Mouse (Mus musculus): ENCODE measurements around the gene Cbr3. TPM values are rescaled to one million over a fixed set of nuclear protein-coding genes. Genes with fewer than 3 reads are reported as not detected.
"Not testable (repeated sequence)": the region's sequence is repeated elsewhere in the genome, so short reads cannot be mapped to it uniquely, and the experiment has no call there.

Gene Cbr3
- polyA plus RNA-seq, 1 experiment from 2014 or later: 4.4 TPM

- peak overlapping the region; percentile 47 for H3K4me3 ChIP-seq
- WGBS: under 1% methylated on average over 53 of the region's 53 CpGs
- H3K27me3 ChIP-seq: peaks cover 49% of the 10 kb centered on the region
- no peak for ATAC-seq (ENCODE audit: insufficient number of reproducible peaks, insufficient read depth, low FRiP score, low TSS enrichment)
- no peaks in the 10 kb centered on the region for H3K36me3 ChIP-seq
- H3K27ac ChIP-seq: no peak overlapping the region
- peaks cover 11% of the 10 kb centered on the region for H3K4me1 ChIP-seq
- H3K4me2 ChIP-seq (replicated peaks): peak overlapping the region; percentile 86
- no peaks in the 10 kb centered on the region for H3K9me3 ChIP-seq
- peak overlapping the region; percentile 46 for H3K9ac ChIP-seq
Measured at GRCm38 (mm10) chr16:93683508-93684236, 657 bp downstream of the Cbr3 start.

- H3K27me3 ChIP-seq: peaks cover 49% of the 10 kb centered on the region
- no peaks in the 10 kb centered on the region for H3K36me3 ChIP-seq
- 32% methylated on average over 7 of the region's 7 CpGs for WGBS
- no peak overlapping the region for H3K9ac ChIP-seq
- H3K4me1 ChIP-seq: peaks cover 11% of the 10 kb centered on the region
- no peak for ATAC-seq (ENCODE audit: insufficient number of reproducible peaks, insufficient read depth, low FRiP score, low TSS enrichment)
- H3K27ac ChIP-seq: no peak overlapping the region
- 0 out of 2 replicates have a peak overlapping the region, but pooled peaks have one; percentile 9 for H3K4me3 ChIP-seq
- H3K9me3 ChIP-seq: no peaks in the 10 kb centered on the region
- H3K4me2 ChIP-seq (replicated peaks): peak overlapping the region; percentile 86; the same call in 1 of the 2 replicates
Measured at GRCm38 (mm10) chr16:93684441-93684840, 1.4 kb downstream of the Cbr3 start.

- H3K4me3 ChIP-seq; H3K36me3 ChIP-seq; H3K9ac ChIP-seq; H3K4me2 ChIP-seq (replicated peaks); H3K27ac ChIP-seq; H3K9me3 ChIP-seq; ATAC-seq (ENCODE audit: insufficient number of reproducible peaks, insufficient read depth, low FRiP score, low TSS enrichment): not testable (repeated sequence)
- WGBS: 86% methylated on average over 3 of the region's 3 CpGs
- Histone ChIP-seq H3K4me1 (peaks cover 11% of the 10 kb centered on the region), H3K27me3 (peaks cover 48% of the 10 kb centered on the region)
Measured at GRCm38 (mm10) chr16:93685783-93686182, 2.8 kb downstream of the Cbr3 start.

GRCm38 (mm10) chr16:93686421-93686820 lies 3.4 kb downstream of the Cbr3 start:
- no peak overlapping the region for H3K9ac ChIP-seq
- ATAC-seq (ENCODE audit: insufficient number of reproducible peaks, insufficient read depth, low FRiP score, low TSS enrichment): no peak
- peaks cover 11% of the 10 kb centered on the region for H3K4me1 ChIP-seq
- H3K4me2 ChIP-seq (replicated peaks): no peak overlapping the region
- H3K36me3 ChIP-seq: no peaks in the 10 kb centered on the region
- H3K9me3 ChIP-seq: no peaks in the 10 kb centered on the region
- 77% methylated on average over 5 of the region's 7 CpGs for WGBS
- no peak overlapping the region for H3K27ac ChIP-seq
- peaks cover 42% of the 10 kb centered on the region for H3K27me3 ChIP-seq
- no peak overlapping the region for H3K4me3 ChIP-seq

GRCm38 (mm10) chr16:93686945-93687344 lies 3.9 kb downstream of the Cbr3 start:
- Histone ChIP-seq H3K4me3 (no peak overlapping the region), H3K4me2 (replicated peaks) (no peak overlapping the region), H3K9ac (no peak overlapping the region), H3K4me1 (peaks cover 11% of the 10 kb centered on the region), H3K27ac (no peak overlapping the region), H3K27me3 (peaks cover 36% of the 10 kb centered on the region), H3K36me3 (no peaks in the 10 kb centered on the region), H3K9me3 (no peaks in the 10 kb centered on the region)
- ATAC-seq (ENCODE audit: insufficient number of reproducible peaks, insufficient read depth, low FRiP score, low TSS enrichment): no peak
- 49% methylated on average over 5 of the region's 5 CpGs for WGBS

- H3K9me3 ChIP-seq: no peaks in the 10 kb centered on the region
Measured at GRCm38 (mm10) chr16:93691206-93691841, 8.3 kb downstream of the Cbr3 start.

GRCm38 (mm10) chr16:93692744-93693143 lies 9.7 kb downstream of the Cbr3 start:
- Histone ChIP-seq H3K9ac (no peak overlapping the region), H3K4me3 (no peak overlapping the region), H3K36me3 (no peaks in the 10 kb centered on the region), H3K4me1 (peaks cover 7% of the 10 kb centered on the region; the same call in 1 of the 2 replicates), H3K4me2 (replicated peaks) (no peak overlapping the region), H3K27ac (no peak overlapping the region), H3K9me3 (no peaks in the 10 kb centered on the region), H3K27me3 (no peaks in the 10 kb centered on the region)
- no peak for ATAC-seq (ENCODE audit: insufficient number of reproducible peaks, insufficient read depth, low FRiP score, low TSS enrichment)
- 43% methylated on average over 2 of the region's 2 CpGs for WGBS

More at GRCm38 (mm10) chr16:93691206-93691841, 8.3 kb downstream of the Cbr3 start:
- Histone ChIP-seq H3K27ac (no peak overlapping the region), H3K4me3 (no peak overlapping the region), H3K27me3 (no peaks in the 10 kb centered on the region), H3K9ac (no peak overlapping the region), H3K4me1 (peaks cover 7% of the 10 kb centered on the region; the same call in 1 of the 2 replicates), H3K36me3 (no peaks in the 10 kb centered on the region), H3K4me2 (replicated peaks) (no peak overlapping the region)
- ATAC-seq (ENCODE audit: insufficient number of reproducible peaks, insufficient read depth, low FRiP score, low TSS enrichment): no peak
- 70% methylated on average over 6 of the region's 6 CpGs for WGBS

- Histone ChIP-seq H3K27ac (no peak overlapping the region), H3K4me3 (no peak overlapping the region), H3K9ac (no peak overlapping the region), H3K4me1 (no peaks in the 10 kb centered on the region), H3K4me2 (replicated peaks) (no peak overlapping the region), H3K27me3 (peaks cover 10% of the 10 kb centered on the region), H3K36me3 (no peaks in the 10 kb centered on the region), H3K9me3 (no peaks in the 10 kb centered on the region)
- WGBS: 87% methylated on average over 7 of the region's 7 CpGs
- ATAC-seq (ENCODE audit: insufficient number of reproducible peaks, insufficient read depth, low FRiP score, low TSS enrichment): no peak
Measured at GRCm38 (mm10) chr16:93707116-93707515, 24.1 kb downstream of the Cbr3 start.

GRCm38 (mm10) chr16:93709217-93709616 lies 26.2 kb downstream of the Cbr3 start:
- Histone ChIP-seq H3K27ac (no peak overlapping the region), H3K4me3 (no peak overlapping the region), H3K9ac (no peak overlapping the region), H3K9me3 (no peaks in the 10 kb centered on the region), H3K36me3 (no peaks in the 10 kb centered on the region), H3K4me2 (replicated peaks) (no peak overlapping the region), H3K4me1 (no peaks in the 10 kb centered on the region), H3K27me3 (peaks cover 23% of the 10 kb centered on the region)
- 88% methylated on average over 1 of the region's 1 CpGs for WGBS
- ATAC-seq (ENCODE audit: insufficient number of reproducible peaks, insufficient read depth, low FRiP score, low TSS enrichment): no peak

GRCm38 (mm10) chr16:93710924-93711323 lies 27.9 kb downstream of the Cbr3 start:
- Histone ChIP-seq H3K4me1 (no peaks in the 10 kb centered on the region), H3K27ac (no peak overlapping the region), H3K4me2 (replicated peaks) (peak overlapping the region; percentile 92), H3K27me3 (peaks cover 29% of the 10 kb centered on the region), H3K9me3 (no peaks in the 10 kb centered on the region), H3K36me3 (no peaks in the 10 kb centered on the region), H3K9ac (no peak overlapping the region), H3K4me3 (peak overlapping the region; percentile 64)
- WGBS: under 1% methylated on average over 11 of the region's 11 CpGs
- peak; percentile 48 for ATAC-seq (ENCODE audit: insufficient number of reproducible peaks, insufficient read depth, low FRiP score, low TSS enrichment)

- Histone ChIP-seq H3K9ac (peak within 1 kb of the TSS; percentile 64), H3K4me1 (no peaks in the 10 kb centered on the region), H3K4me2 (replicated peaks) (peak within 1 kb of the TSS; percentile 92), H3K36me3 (no peaks in the 10 kb centered on the region), H3K9me3 (no peaks in the 10 kb centered on the region), H3K27ac (no peak within 1 kb of the TSS; the same call in 1 of the 2 replicates), H3K4me3 (peak within 1 kb of the TSS; percentile 64), H3K27me3 (peaks cover 25% of the 10 kb centered on the region)
- WGBS: under 1% methylated on average over 76 of the region's 77 CpGs
- ATAC-seq (ENCODE audit: insufficient number of reproducible peaks, insufficient read depth, low FRiP score, low TSS enrichment): peak; percentile 85
Measured at GRCm38 (mm10) chr16:93711411-93712188, 28.6 kb downstream of the Cbr3 start, which contains the start of gene Dop1b. TSS of gene Dop1b (plus strand) at chr16:93711904.

Measured in embryonic facial prominence, embryonic 12.5 days (tissue).